Mouse (Mus musculus): ENCODE data around the gene Wipi2. TPM values are rescaled to one million over a fixed set of nuclear protein-coding genes. Genes with fewer than 3 reads are reported as not detected.

The Wipi2 gene
- polyA plus RNA-seq, 1 experiment from 2014 or later, result 62.0 TPM

GRCm38 (mm10) chr5:142604379-142604778, 23.1 kb upstream of the Wipi2 start:
- ATAC-seq (replicated peaks; ENCODE audit: low FRiP score) (no peak), DNase-seq (ENCODE audit: low spot score) (no peak)
- WGBS, result 78% methylated on average over 7 of the region's 7 CpGs
- Histone ChIP-seq H3K4me3 (ENCODE audit: low read depth, low read length) (no peak overlapping the region), H3K27ac (ENCODE audit: low read depth, low read length) (no peak overlapping the region), H3K36me3 (ENCODE audit: control insufficient read depth, insufficient read depth, low read length) (no peaks in the 10 kb centered on the region), H3K4me1 (replicated peaks; ENCODE audit: control insufficient read depth, insufficient read depth, low read length) (peaks cover 5% of the 10 kb centered on the region; the same call in 1 of the 2 replicates), H3K27me3 (ENCODE audit: control insufficient read depth, insufficient read depth, low read length) (peaks cover 6% of the 10 kb centered on the region), H3K9me3 (ENCODE audit: control insufficient read depth, low read length) (no peaks in the 10 kb centered on the region), H3K9ac (ENCODE audit: low read length) (no peak overlapping the region), H3K4me2 (ENCODE audit: low read depth, low read length, severe bottlenecking) (no peak overlapping the region)

DNA sequence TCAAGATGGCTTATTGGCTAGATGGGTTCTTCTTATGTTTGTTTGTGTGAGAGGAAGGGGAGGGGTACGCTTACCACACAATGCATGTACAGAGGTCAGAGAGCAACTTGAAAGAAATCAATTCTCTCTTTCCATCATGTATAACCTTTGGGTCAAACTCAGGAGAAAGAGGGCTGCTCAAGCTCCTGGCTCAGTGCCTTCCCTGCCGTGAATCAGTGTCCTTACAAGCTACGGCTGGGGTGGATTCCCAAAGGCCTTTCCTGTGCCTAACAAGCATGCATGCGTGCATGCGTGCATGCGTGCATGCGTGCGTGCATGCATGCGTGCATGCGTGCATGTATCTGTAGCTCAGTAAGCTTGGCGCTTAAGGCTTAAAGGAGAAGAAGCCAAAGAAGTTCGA, 22.2 kb upstream of the Wipi2 start:
- Histone ChIP-seq H3K4me2 (ENCODE audit: low read depth, low read length, severe bottlenecking) (no peak overlapping the region), H3K4me1 (replicated peaks; ENCODE audit: control insufficient read depth, insufficient read depth, low read length) (peaks cover 5% of the 10 kb centered on the region; the same call in 1 of the 2 replicates), H3K36me3 (ENCODE audit: control insufficient read depth, insufficient read depth, low read length) (no peaks in the 10 kb centered on the region), H3K27ac (ENCODE audit: low read depth, low read length) (no peak overlapping the region), H3K27me3 (ENCODE audit: control insufficient read depth, insufficient read depth, low read length) (peaks cover 6% of the 10 kb centered on the region), H3K9ac (ENCODE audit: low read length) (no peak overlapping the region), H3K9me3 (ENCODE audit: control insufficient read depth, low read length) (no peaks in the 10 kb centered on the region), H3K4me3 (ENCODE audit: low read depth, low read length) (no peak overlapping the region)
- DNase-seq (ENCODE audit: low spot score) (no peak), ATAC-seq (replicated peaks; ENCODE audit: low FRiP score) (no peak)
- 88% methylated on average over 12 of the region's 12 CpGs for WGBS

DNA sequence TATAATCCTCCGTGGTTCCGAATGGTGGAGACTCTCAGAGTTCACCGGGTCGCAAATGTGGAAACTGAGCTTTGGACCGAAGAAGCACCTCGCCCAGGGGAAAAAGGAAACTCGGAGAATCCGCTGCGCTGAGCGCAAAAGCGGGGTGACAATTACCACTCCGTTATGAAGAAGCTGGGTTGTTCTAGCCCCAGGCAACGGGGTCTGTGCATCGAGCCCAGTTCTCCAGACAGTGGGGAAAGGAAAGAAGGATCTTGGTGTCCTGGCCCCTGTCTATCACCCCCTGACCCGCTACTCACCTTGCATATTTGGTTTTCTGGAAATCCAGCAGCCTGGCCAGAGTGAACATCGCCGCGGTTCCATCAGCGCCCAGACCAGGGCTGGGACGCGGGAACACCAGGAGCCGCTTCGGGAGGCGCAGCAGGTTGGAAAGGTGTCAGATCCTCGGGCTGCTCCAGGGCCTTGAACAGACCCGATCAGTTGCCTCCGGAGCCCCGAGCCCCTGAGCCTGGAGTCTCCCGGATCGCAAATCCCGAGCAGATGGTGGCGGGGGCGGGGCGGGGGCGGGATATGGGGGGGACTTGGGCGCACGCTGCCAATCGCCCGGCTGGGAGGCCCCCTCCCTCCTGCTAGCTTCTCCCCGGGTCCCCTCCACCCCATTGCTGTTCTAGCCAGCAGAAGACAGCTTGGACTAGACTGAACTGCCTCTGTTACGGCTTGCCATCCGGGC, 19.1 kb upstream of the Wipi2 start, which contains the start of gene Mmd2:
TSS of gene Mmd2 (minus strand) at position 542 of the 730 bp plus-strand sequence.
- ATAC-seq (replicated peaks; ENCODE audit: low FRiP score) (peak; percentile 63), DNase-seq (ENCODE audit: low spot score) (peak; percentile 74)
- 2% methylated on average over 42 of the region's 42 CpGs for WGBS
- Histone ChIP-seq H3K9ac (ENCODE audit: low read length) (peak within 1 kb of the TSS; percentile 60), H3K4me2 (ENCODE audit: low read depth, low read length, severe bottlenecking) (peak within 1 kb of the TSS; percentile 76), H3K27me3 (ENCODE audit: control insufficient read depth, insufficient read depth, low read length) (peaks cover 6% of the 10 kb centered on the region), H3K9me3 (ENCODE audit: control insufficient read depth, low read length) (no peaks in the 10 kb centered on the region), H3K4me3 (ENCODE audit: low read depth, low read length) (peak within 1 kb of the TSS; percentile 38), H3K4me1 (replicated peaks; ENCODE audit: control insufficient read depth, insufficient read depth, low read length) (peaks cover 5% of the 10 kb centered on the region; the same call in 1 of the 2 replicates), H3K27ac (ENCODE audit: low read depth, low read length) (no peak within 1 kb of the TSS), H3K36me3 (ENCODE audit: control insufficient read depth, insufficient read depth, low read length) (no peaks in the 10 kb centered on the region)

GRCm38 (mm10) chr5:142608989-142609325, 18.5 kb upstream of the Wipi2 start:
- H3K4me2 ChIP-seq (ENCODE audit: low read depth, low read length, severe bottlenecking), result peak overlapping the region; percentile 76
- ATAC-seq (replicated peaks; ENCODE audit: low FRiP score), result peak; percentile 53; the same call in 1 of the 2 replicates

GRCm38 (mm10) chr5:142610362-142610761, 17.1 kb upstream of the Wipi2 start:
- Histone ChIP-seq H3K4me1 (replicated peaks; ENCODE audit: control insufficient read depth, insufficient read depth, low read length) (peaks cover 5% of the 10 kb centered on the region; the same call in 1 of the 2 replicates), H3K4me2 (ENCODE audit: low read depth, low read length, severe bottlenecking) (no peak overlapping the region), H3K9me3 (ENCODE audit: control insufficient read depth, low read length) (no peaks in the 10 kb centered on the region), H3K27ac (ENCODE audit: low read depth, low read length) (no peak overlapping the region), H3K4me3 (ENCODE audit: low read depth, low read length) (no peak overlapping the region), H3K9ac (ENCODE audit: low read length) (no peak overlapping the region), H3K27me3 (ENCODE audit: control insufficient read depth, insufficient read depth, low read length) (peaks cover 6% of the 10 kb centered on the region), H3K36me3 (ENCODE audit: control insufficient read depth, insufficient read depth, low read length) (no peaks in the 10 kb centered on the region)
- ATAC-seq (replicated peaks; ENCODE audit: low FRiP score), result no peak
- 86% methylated on average over 4 of the region's 4 CpGs for WGBS
- no peak for DNase-seq (ENCODE audit: low spot score)

More at GRCm38 (mm10) chr5:142608989-142609325, 18.5 kb upstream of the Wipi2 start:
- H3K36me3 ChIP-seq (ENCODE audit: control insufficient read depth, insufficient read depth, low read length), result no peaks in the 10 kb centered on the region
- peak overlapping the region; percentile 60; the same call in 1 of the 2 replicates for H3K9ac ChIP-seq (ENCODE audit: low read length)
- H3K27ac ChIP-seq (ENCODE audit: low read depth, low read length), result no peak overlapping the region
- no peak for DNase-seq (ENCODE audit: low spot score)
- H3K9me3 ChIP-seq (ENCODE audit: control insufficient read depth, low read length), result no peaks in the 10 kb centered on the region
- WGBS, result 7% methylated on average over 4 of the region's 4 CpGs
- peak overlapping the region; percentile 38 for H3K4me3 ChIP-seq (ENCODE audit: low read depth, low read length)
- H3K27me3 ChIP-seq (ENCODE audit: control insufficient read depth, insufficient read depth, low read length), result peaks cover 6% of the 10 kb centered on the region
- peaks cover 5% of the 10 kb centered on the region; the same call in 1 of the 2 replicates for H3K4me1 ChIP-seq (replicated peaks; ENCODE audit: control insufficient read depth, insufficient read depth, low read length)

GRCm38 (mm10) chr5:142614513-142614912, 13.0 kb upstream of the Wipi2 start:
- Histone ChIP-seq H3K36me3 (ENCODE audit: control insufficient read depth, insufficient read depth, low read length) (no peaks in the 10 kb centered on the region), H3K9me3 (ENCODE audit: control insufficient read depth, low read length) (no peaks in the 10 kb centered on the region), H3K4me1 (replicated peaks; ENCODE audit: control insufficient read depth, insufficient read depth, low read length) (no peaks in the 10 kb centered on the region), H3K4me3 (ENCODE audit: low read depth, low read length) (no peak overlapping the region), H3K9ac (ENCODE audit: low read length) (no peak overlapping the region), H3K27ac (ENCODE audit: low read depth, low read length) (no peak overlapping the region), H3K27me3 (ENCODE audit: control insufficient read depth, insufficient read depth, low read length) (no peaks in the 10 kb centered on the region), H3K4me2 (ENCODE audit: low read depth, low read length, severe bottlenecking) (no peak overlapping the region)
- DNase-seq (ENCODE audit: low spot score) (no peak), ATAC-seq (replicated peaks; ENCODE audit: low FRiP score) (no peak)
- 74% methylated on average over 3 of the region's 3 CpGs for WGBS

- Histone ChIP-seq H3K9me3 (ENCODE audit: control insufficient read depth, low read length) (no peaks in the 10 kb centered on the region), H3K27me3 (ENCODE audit: control insufficient read depth, insufficient read depth, low read length) (no peaks in the 10 kb centered on the region), H3K4me1 (replicated peaks; ENCODE audit: control insufficient read depth, insufficient read depth, low read length) (no peaks in the 10 kb centered on the region), H3K36me3 (ENCODE audit: control insufficient read depth, insufficient read depth, low read length) (no peaks in the 10 kb centered on the region), H3K27ac (ENCODE audit: low read depth, low read length) (no peak overlapping the region), H3K4me3 (ENCODE audit: low read depth, low read length) (no peak overlapping the region), H3K9ac (ENCODE audit: low read length) (no peak overlapping the region), H3K4me2 (ENCODE audit: low read depth, low read length, severe bottlenecking) (no peak overlapping the region)
- WGBS, result 91% methylated on average over 4 of the region's 4 CpGs
- DNase-seq (ENCODE audit: low spot score) (no peak), ATAC-seq (replicated peaks; ENCODE audit: low FRiP score) (no peak)
Measured at GRCm38 (mm10) chr5:142615638-142616037, 11.9 kb upstream of the Wipi2 start.

GRCm38 (mm10) chr5:142616326-142616725, 11.2 kb upstream of the Wipi2 start:
- Histone ChIP-seq H3K27me3 (ENCODE audit: control insufficient read depth, insufficient read depth, low read length) (no peaks in the 10 kb centered on the region), H3K4me1 (replicated peaks; ENCODE audit: control insufficient read depth, insufficient read depth, low read length) (no peaks in the 10 kb centered on the region), H3K4me3 (ENCODE audit: low read depth, low read length) (no peak overlapping the region), H3K9ac (ENCODE audit: low read length) (no peak overlapping the region), H3K36me3 (ENCODE audit: control insufficient read depth, insufficient read depth, low read length) (no peaks in the 10 kb centered on the region), H3K9me3 (ENCODE audit: control insufficient read depth, low read length) (no peaks in the 10 kb centered on the region), H3K27ac (ENCODE audit: low read depth, low read length) (no peak overlapping the region), H3K4me2 (ENCODE audit: low read depth, low read length, severe bottlenecking) (no peak overlapping the region)
- ATAC-seq (replicated peaks; ENCODE audit: low FRiP score), result no peak
- no peak for DNase-seq (ENCODE audit: low spot score)
- 82% methylated on average over 6 of the region's 6 CpGs for WGBS

DNA sequence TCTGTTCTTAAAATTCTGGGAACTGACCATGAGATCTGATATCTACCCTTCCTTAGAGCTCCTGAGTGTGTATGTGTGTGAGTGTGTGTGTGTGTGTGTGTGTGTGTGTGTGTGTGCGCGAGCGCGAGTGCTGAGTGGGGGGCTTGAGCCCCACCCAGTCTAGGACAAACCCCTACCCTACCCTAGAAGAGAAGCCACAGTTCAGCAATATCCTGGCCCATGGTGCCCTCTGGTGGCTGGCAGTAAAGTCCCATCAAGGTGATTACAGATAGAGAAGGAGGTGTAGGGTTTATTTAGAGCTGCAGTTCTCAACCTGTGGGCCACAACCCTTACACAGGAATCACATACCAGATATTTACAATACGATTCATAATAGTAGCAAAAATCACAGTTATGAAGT, 7.6 kb upstream of the Wipi2 start:
- DNase-seq (ENCODE audit: low spot score), result peak; percentile 75
- Histone ChIP-seq H3K27me3 (ENCODE audit: control insufficient read depth, insufficient read depth, low read length) (no peaks in the 10 kb centered on the region), H3K4me3 (ENCODE audit: low read depth, low read length) (no peak overlapping the region), H3K9me3 (ENCODE audit: control insufficient read depth, low read length) (no peaks in the 10 kb centered on the region), H3K27ac (ENCODE audit: low read depth, low read length) (no peak overlapping the region), H3K4me1 (replicated peaks; ENCODE audit: control insufficient read depth, insufficient read depth, low read length) (no peaks in the 10 kb centered on the region), H3K36me3 (ENCODE audit: control insufficient read depth, insufficient read depth, low read length) (no peaks in the 10 kb centered on the region), H3K9ac (ENCODE audit: low read length) (no peak overlapping the region), H3K4me2 (ENCODE audit: low read depth, low read length, severe bottlenecking) (no peak overlapping the region)
- 24% methylated on average over 5 of the region's 5 CpGs for WGBS
- peak; percentile 74; the same call in 1 of the 2 replicates for ATAC-seq (replicated peaks; ENCODE audit: low FRiP score)
